Mouse (Mus musculus) urinary bladder, postnatal 36 days (tissue): ENCODE results near the gene Atp2a2.
"Not testable (repeated sequence)": the region's sequence is repeated elsewhere in the genome, so short reads cannot be mapped to it uniquely, and the experiment has no call there.

Source experiments
- DNase-seq, 2 experiments: peaks; one replicate each; pipeline ENCODE4 v3.0.0; 2022; ENCODE audit warnings: low spot score in 2 of 2, mixed read lengths in 1 of 2

Atp2a2 gene

GRCm38 (mm10) chr5:122453188-122453587 is 48.8 kb downstream of the Atp2a2 start:
- peak; percentile 39 for DNase-seq

DNA sequence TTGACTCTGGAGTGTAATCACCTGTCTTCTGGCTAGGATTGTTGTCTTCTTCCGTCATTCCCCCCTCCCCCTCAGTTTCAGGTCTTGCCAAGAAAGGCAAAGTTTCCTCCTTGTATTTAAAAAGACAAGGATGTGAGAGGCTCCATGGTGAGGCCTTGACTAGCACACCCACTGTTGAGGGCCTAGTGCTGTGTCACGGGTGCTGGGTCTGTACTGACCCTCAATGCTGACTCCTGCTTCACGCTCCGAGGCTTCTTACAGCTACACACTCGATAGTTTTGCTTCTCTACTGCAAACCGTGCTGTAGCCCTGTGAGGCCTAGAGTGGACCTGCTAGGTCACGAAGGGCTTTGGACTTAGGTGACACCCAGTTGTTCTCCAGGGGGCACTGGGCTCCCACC is 49.8 kb downstream of the Atp2a2 start:
- no peak for DNase-seq

DNA sequence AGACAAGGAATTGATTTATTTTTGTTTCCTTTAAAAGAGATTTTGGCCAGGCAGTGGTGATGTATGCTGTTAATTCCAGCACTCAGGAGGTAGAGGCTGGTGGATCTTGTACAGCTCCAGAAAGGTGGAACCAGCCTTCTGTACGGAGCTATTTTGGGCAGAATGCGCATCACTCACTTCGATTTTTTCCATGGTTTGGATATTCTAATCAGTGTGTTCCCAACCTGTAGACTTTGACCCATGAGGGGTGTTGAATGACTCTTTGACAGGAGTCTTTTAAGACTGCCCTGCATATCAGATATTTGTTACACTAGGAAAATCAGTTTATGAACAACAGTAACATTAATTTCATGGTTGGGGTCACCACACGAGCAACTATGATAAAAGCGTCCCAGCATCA is 50.7 kb downstream of the Atp2a2 start:
- no peak for DNase-seq

- no peak for DNase-seq
Observed at GRCm38 (mm10) chr5:122450913-122451317, 51.1 kb downstream of the Atp2a2 start.

DNA sequence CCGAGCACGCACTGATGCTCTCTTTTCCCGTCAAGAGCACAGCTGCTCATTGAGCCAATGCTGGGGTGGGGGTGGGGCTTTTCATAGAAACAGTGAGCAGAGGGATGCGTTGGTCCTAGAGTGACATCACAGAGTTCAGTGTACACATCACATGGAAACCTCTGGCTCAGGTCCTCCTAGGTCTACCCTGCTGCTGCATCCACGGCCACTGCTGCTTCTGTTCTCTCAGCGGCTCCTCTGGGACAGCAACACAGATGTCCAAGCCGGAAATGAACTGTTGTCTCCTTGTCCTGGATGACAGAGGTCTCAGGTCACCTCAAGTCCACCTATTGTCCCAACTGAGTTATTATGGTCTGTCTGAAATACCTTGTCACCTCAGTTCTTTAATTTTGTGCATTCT is 52.1 kb downstream of the Atp2a2 start:
- DNase-seq: no peak

DNA sequence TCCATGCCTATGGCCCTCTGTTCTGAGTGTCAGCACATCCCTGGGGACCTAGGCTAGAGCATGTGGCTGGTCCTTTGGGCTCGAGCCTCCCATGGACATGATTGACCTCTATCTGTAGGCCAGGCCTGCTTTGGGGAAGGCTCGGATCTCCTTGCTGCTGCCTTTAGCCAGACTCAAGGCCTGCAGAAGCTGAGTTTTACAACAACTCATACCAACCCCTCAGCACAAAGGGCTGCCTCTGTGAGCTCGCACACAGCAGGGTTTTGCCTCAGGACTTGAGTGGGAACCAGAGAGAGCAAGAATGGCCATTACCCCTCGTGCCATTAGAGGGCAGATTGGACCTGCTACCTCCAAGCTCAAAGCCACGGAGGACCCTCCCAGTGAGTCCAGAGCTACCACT is 53.2 kb downstream of the Atp2a2 start:
- no peak for DNase-seq

DNA sequence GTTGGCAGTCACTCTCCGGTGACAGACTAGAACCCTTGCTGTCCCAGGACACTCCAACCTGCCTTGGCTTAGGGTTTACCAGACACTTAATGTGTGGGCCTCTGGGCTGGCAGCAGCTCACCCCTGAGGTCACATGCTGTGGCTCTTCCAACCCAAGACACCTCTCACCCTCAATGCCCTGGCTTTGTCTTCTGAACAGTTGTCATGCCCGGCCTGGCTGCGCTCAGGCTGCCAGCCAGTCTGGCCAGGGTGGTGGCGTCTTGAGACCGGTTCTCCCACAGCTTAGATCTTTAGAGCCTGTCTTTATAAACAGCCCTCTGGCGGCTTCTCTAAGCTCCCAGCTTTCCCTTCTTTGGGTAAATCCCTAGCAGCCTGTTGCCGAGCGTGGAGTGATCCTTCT is 54.2 kb downstream of the Atp2a2 start:
- DNase-seq: peak in 1 of 2 experiments; percentile 50

- no peak for DNase-seq
Observed at GRCm38 (mm10) chr5:122445051-122445610, 56.9 kb downstream of the Atp2a2 start.

DNA sequence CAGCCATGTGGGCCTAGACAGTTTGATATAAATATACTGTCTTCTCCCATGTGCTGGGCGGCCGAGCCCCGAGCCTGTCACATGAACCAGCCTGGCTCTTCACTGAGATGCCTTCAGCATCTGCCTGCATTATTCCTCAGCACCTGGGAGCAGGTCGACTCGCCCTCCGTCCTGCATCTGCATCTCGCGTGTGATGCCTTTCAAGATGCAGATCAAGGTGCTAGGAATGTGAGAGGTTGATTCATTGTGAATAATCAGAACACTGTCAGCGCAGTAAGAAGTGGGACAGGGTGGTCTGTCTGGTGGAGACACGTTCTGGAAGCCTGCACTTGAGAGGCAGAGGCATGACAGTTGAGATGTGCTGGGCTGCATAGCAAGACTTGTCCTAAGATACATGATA is 57.5 kb downstream of the Atp2a2 start:
- no peak for DNase-seq

GRCm38 (mm10) chr5:122440095-122440630 is 61.9 kb downstream of the Atp2a2 start:
- DNase-seq: no peak

- DNase-seq: no peak
Observed at GRCm38 (mm10) chr5:122439400-122440094, 62.5 kb downstream of the Atp2a2 start.

GRCm38 (mm10) chr5:122434541-122434940 is 67.5 kb downstream of the Atp2a2 start:
- DNase-seq: no peak

DNA sequence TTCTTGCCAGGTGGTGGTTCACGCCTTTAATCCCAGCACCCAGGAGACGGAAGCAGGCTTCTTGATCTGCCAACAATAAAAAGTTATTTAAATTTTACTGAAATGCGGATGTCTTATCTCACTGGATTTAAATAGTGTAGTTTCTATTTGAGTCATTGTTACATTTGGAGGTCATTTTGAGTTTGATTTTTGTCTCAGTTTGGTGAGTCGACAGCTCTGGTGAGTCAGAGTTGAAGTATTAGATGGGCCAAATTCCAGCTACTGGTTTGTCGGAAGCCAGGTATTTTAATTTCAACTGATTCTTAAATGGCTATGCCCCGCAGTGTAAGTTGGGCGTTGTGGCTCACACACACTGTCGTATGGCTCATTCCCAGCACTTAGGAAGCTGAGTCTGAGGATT is 70.8 kb downstream of the Atp2a2 start:
- no peak for DNase-seq

DNA sequence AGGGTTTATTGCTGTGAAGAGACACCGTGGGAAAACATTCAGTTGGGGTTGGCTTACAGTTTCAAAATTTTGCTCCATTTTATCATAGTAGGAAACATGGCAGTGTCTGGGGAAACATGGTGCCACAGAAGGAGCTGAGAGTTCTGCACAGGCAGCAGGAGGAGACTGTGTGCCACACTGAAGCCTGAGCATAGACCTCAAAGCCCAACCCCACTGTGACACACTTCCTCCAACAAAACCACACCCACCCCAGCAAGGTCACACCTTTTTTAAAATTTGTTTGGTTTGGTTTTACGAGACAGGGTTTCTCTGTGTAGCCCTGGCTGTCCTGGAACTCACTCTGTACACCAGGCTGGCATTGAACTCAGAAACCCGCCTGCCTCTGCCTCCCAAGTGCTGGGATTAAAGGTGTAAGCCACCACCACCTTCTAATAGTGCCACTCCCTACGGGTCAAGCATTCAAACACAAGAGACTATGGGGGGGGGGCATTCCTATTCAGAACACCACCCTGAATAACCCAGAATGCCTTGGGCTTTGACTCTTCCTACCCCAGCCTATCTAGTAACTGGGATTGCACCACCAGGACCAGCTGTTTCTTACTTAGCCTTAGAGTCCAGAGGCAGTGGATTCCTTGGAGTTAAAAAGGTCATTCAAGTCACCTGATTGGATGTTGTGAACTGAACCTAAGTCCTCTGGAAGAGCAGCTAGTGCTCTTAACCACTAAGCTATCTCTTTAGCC is 71.8 kb downstream of the Atp2a2 start:
- no peak for DNase-seq

- DNase-seq: no peak
Observed at GRCm38 (mm10) chr5:122425550-122425949, 76.5 kb downstream of the Atp2a2 start.

- no peak for DNase-seq
Observed at GRCm38 (mm10) chr5:122423083-122423482, 78.9 kb downstream of the Atp2a2 start.

DNA sequence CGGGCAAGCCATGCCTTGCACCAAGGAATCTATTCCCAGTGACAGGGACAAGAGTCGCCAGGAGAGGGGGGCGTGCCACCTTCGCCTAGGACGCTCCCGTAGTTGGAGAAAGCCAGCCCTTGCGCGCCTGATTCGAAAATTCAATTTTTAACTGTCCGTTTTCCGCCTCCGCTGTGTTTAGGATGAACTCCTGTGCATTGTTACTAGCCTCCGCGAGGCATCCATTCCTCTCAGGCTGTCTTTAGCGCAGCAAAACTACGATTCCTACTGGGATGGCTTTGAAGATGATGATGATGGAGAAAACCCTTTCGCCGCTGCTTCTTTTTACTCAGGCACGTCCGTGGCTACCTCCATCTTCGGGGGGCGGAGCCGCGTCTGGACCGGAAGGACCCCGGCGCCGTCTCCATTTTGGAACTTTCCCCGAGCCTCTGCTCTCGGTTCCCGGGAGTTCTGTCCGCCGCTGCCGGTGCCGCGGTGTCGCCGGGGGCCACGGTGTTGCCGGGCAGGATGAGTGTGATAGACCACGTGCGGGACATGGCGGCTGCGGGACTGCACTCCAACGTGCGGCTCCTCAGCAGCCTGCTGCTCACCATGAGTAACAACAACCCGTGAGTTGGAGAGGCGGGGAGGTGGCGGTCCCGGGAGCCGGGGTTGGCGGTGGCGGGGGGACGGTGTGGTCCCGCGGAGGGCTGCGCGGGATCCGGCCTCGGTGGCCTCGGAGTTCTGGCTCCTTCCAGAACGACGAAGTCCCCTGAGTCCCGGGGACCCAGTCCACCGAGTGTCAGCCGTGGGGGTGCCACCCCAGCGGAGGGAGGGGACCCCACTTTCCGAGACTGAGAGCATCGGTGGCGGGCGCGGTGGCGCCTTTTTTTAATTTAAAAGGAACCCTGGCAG is 79.7 kb downstream of the Atp2a2 start:
- peak; percentile 89 to 91 for DNase-seq

GRCm38 (mm10) chr5:122421271-122422068 is 80.6 kb downstream of the Atp2a2 start, which contains the start of gene Anapc7:
Anapc7 (plus strand) TSS chr5:122421693.
- no peak for DNase-seq

DNA sequence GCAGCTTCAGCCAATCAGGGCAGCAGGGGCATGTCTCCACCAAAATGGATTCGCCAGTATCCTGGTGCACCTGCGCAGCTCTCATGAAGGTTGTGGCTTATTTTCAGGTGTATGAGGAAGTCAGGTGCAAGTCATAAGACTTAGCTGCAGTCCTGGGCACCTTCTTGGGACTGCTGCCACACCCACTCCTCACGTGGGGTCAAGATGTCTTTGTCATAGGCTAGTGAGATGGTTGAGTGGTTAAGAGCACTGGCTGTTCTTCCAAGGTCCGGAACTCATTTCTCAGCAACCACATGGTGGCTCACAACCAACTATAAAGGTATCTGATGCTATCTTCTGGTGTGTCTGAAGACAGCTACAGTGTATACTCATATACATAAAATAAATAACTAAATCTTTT is 81.3 kb downstream of the Atp2a2 start:
- DNase-seq: not testable (repeated sequence)

- no peak for DNase-seq
Observed at GRCm38 (mm10) chr5:122415465-122415864, 86.6 kb downstream of the Atp2a2 start.

DNA sequence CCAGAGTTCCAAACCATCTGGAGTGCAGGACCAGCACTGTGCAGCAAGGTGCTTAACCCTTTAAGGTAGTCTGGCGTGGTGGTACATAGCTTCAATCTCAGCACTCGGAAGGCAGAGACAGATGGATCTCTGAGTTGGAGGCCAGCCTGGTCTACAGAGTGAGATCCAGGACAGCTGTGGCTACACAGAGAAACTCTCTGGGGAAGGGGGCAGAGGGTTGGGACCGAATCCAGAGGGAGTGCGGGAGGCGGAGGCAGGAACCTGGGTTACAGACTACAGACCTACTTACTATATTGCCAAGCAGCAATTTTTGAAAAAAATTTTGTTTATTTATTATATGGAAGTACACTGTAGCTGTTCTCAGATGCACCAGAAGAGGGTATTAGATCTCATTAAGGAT is 87.7 kb downstream of the Atp2a2 start:
- DNase-seq: no peak
